Mouse (Mus musculus) embryonic fibroblast, embryonic 13.5 days (primary cell): ENCODE measurements around the gene Nln.

Experiments
- CTCF ChIP-seq: IDR thresholded peaks from 2 replicates; pipeline ENCODE4 v1.5.1; 2011; ENCODE audit warnings: mild to moderate bottlenecking, control low read depth, low read length, moderate library complexity, borderline replicate concordance; ENCODE audit not compliant: insufficient read depth
- POLR2A ChIP-seq: IDR thresholded peaks from 2 replicates; pipeline ENCODE4 v1.6.1; 2011; ENCODE audit warnings: low read depth, mild to moderate bottlenecking, control low read depth, low read length, moderate library complexity

GRCm38 (mm10) chr13:104023356-104023911 lies 86.0 kb downstream of the Nln start:
- TF ChIP-seq CTCF = no peak
- TF ChIP-seq POLR2A = peak; percentile 43
